Mouse (Mus musculus) CH12F3 (cell line): ENCODE results near the gene Fam71f2.

Experiments used
- in situ Hi-C: fragments of 300-500 bp; cut with MboI; formaldehyde crosslinking; loops from 2 replicates; pipeline ENCODE4 v1.14.3; 2020; ENCODE audit warnings: low sequenced_read_pairs

The Fam71f2 gene

DNA sequence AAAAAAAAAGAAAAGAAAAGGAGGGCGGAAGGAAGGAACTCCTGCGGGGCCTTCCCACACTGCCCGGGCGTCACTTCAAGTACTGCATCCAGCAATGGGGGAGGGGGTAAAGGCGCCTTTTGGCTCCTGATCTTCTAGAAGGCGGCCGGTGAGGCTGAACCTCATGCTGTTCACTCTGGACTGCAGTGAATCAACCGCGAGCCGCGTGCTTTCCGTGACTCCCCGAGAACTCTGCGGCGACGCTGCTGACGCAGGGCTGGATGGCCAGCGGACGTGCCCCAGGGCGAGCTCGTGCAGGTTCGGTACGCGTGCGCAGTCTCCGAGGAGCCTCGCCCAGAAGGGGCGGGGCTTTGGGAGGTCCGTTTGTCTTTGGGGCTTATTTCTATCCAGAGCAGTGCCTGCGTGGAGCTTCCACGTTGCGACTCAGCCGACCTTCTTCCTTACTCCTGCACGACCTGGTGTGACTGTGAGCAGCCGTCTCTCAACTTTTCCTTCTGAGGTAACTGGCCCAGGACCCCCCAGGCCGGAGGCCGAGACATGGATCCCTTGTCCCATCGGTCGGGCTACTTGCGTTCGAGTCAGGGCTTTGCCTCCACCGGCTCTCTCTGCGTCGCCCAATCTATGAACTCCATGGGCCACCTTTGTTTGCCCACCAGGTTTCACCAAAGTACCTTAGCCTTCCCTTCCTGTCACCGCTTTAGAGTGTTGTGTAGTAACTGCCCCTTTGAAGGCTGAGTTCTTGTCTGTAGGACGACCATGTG lies 6.9 kb upstream of the Fam71f2 start, which contains the start of gene Hilpda:
Hilpda (plus strand) TSS at position 177 of the 761 bp plus-strand sequence.
- in situ Hi-C loops, result loop anchor here (10.0 kb wide), 2 partner anchors 68 to 108 kb away; partner anchors contain the start of gene Rbm28

DNA sequence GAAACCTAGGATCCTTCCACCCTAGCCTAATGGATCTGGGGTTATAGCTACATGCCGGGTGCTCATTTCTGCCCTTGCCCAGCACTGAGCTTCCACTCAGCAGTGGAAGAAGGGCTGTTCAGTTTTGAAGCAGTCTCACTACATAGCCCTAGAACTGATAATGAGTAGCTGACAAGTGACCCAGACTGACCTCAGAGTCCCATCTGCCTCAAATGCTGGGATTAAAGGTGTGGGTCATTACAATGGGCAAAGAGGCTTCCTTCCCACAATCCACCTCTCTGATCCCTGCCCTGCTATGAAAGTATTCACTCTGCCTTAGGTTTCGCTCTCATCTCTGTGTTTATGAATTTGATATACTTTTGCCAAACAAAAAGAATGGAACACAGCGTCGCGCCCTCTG lies 2.6 kb upstream of the Fam71f2 start:
- in situ Hi-C loops, result loop anchor here (10.0 kb wide), 2 partner anchors 72 to 112 kb away; partner anchors contain the start of gene Rbm28

DNA sequence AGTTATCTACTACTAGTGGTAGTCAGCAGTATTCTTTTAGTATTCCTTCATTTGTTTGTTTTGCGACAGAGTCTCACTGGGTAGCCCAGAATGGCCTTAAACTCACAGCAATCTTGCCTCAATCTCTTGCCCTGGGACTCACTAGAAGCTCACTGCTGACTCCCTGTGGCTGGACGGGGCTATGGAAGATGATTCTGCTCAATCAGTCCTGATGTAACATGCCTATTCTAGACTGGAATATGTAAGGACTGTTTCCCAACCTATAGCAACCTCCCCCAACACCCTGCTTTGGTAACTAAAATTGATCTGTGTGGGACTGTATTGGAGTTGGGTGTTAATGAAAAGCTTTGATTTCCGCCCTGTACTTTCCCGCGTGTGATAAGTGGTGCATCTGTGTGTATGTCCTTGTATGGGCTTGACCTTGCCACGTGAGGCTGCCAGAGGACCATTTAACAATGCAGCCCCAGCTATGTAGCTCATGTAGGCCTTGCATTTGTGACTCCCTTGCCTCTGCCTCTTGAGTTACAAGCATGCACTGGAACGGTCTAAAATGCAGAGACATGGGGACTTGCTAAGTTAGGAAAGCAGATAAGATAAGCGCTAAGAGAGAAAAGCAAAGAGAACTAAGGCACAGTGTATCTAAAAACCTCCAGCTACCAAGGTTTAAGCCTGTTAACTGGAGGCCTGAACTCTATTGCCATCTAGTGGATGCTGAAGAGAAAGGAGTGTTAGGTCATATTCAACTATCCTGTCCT lies 703 bp upstream of the Fam71f2 start:
- in situ Hi-C loops, result loop anchor here (10.0 kb wide), 2 partner anchors 74 to 114 kb away; partner anchors contain the start of gene Rbm28

DNA sequence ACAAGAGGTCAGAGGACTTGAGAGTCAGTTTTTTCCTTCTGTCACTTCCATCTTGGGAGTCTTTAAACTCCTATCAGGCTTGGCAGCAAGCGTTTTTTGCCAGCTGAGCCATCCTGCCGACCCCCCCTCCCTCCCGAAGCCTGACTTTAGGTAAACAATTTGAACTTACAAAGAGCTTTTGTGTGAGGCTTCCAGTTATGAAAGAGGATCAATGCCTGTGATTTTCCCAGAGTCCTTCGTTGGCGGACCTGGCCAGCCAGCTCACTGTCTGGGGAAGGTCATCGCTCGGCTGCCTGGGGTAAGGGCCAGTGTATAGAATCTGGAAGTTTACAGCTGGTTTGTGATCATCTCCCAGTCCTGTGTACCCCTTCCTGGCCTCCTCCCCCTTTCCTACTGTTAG lies 1.3 kb downstream of the Fam71f2 start:
- in situ Hi-C loops, result no loop called here

DNA sequence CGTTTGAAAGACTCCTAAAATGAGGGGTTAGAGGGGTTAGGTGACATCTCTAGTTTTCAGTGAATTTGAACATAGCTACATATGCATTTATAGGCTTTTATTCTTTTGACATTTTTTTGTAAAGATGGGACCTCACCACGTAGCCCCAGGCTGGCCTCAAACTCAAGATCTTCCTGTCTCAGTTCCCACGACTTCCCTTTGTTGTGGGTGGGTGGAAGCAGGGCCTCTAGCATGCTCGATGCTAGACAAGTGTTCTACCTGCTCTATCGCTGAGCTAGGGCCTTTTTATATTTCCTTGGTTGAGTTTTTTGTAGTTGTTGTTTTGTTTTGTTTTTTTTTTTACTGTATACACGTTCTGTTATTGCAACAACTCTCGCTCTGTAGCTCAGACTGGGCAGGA lies 7.5 kb downstream of the Fam71f2 start:
- in situ Hi-C loops, result no loop called here

DNA sequence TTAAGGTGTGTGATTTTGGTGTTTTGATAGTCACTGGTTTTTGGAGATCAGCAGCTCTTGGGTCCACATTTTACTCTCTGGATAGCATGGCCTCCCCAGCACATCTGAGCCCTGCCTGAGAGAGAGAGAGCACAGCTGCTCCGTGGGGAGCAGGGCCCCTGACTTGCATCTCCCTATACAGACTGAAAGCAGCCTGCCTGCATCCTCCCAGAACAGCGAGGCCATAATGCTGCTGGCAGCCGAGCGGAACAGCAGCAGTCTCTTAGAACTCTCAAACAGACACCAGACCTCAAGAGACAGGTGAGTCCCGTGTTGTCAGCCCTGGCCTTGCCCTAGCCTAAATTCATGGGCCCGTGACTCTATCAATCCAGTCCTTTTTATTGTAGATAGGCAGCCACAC lies 8.1 kb downstream of the Fam71f2 start:
- in situ Hi-C loops, result no loop called here

DNA sequence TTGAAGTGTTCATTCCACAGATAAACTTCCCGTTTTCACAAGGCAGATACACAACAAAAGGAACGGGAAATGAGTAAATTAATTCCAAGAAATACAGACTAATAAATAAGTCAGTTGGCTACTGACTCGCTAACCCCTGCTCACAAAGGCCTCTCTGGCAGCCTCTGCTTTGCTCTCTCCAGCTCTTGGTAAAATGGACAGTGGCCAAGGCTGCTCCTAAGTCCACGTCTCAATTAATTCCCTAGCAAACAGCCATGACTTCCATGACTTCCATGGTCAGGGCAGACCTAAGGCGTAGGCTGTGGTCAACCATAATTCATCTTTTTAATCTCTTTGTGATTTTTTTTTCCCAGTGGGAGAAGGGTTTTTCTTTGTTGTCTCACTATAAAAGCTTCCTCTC lies 8.6 kb downstream of the Fam71f2 start:
- in situ Hi-C loops, result no loop called here

DNA sequence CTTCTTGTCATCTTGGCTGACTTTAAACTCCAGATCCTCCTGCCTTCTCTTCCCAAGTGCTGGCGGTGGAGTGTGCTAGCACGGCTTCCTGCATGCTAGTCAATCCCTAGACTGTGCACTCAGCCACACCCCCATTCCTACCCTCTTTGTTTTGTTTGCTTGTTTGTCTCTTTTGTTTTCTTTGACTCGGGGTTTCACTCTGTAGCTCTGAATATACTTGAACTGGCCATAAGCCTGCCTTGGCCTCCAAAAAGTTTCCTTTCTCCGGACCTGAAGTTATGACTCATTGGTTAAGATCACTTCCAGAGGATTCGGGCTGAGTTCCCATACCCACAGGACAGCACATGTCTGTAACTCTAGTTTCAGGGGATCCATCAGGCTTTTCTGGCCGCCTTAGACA lies 9.3 kb downstream of the Fam71f2 start:
- in situ Hi-C loops, result no loop called here

DNA sequence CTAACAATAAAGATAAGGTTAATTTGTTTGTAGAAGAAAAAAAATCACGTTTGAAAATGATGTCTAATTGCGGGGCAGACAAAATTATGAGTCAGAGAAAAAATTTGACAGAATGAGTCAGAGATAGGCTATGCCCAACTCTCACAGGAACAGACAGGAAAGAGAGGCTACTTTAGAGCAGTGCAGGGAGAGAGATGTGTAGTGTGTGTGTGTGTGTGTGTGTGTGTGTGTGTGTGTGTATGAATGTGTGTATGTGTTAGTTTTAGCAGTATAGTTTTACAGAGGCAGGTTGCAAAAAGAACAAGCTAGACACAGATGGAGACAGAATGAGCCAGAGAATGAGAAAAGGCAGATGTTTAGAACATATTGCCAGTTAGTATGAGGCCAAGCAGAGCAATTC lies 19.7 kb downstream of the Fam71f2 start:
- in situ Hi-C loops, result no loop called here

DNA sequence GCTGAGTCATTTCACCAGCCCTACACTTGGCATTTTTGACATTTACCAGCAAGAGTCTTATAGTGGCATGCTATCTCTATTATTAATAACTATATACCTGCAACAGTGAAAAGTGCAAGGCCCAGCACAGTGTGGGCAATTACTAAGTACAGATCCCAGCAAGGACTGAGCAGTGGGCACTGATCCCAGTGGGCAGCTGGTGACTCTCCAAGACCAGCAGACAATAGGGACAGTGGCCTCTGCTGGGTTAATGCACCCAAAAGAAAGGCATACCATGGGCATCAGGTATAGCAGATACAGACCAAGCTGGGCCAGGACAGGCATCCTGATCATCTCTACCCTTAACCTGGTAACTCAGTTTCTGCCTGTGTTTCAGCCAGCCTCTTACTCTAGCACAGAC lies 23.9 kb downstream of the Fam71f2 start:
- in situ Hi-C loops, result no loop called here

DNA sequence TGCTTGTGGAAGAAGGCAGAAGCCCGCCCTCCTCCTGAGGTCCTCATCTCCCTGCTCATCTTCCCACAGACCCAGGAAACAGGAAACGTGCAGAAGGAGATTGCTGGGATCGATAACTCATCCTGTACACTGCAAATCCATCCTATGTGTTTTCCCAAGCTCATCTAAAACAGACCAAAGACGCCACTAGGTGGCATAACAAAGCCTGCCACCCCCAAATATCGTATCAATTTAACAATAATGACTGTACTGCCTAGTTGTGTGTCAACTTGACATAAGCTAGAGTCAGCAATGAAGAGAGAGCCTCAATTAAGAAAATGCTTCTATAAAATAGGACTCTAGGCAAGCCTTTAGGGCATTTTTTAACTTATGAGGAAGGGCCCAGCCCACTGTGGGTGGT lies 24.3 kb downstream of the Fam71f2 start:
- in situ Hi-C loops, result no loop called here

DNA sequence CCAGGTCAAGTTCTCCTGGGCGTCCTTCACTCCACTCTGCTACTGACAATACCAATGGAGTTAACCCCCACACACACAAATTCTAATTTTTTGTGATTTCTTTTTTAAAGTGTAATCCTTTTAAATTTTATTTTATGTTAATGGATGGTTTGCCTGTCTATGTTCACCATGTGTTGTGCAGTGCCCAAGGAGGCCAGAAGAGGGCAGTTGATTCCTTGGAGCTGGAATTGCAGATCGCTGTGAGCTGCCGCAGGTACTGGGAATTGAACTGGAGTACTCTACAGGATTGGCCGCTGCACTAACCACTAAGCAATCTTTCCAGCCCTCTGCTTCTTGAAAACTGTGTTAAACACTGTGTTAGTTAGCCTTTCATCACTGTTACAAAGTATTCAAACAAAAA lies 26.1 kb downstream of the Fam71f2 start:
- in situ Hi-C loops, result no loop called here

DNA sequence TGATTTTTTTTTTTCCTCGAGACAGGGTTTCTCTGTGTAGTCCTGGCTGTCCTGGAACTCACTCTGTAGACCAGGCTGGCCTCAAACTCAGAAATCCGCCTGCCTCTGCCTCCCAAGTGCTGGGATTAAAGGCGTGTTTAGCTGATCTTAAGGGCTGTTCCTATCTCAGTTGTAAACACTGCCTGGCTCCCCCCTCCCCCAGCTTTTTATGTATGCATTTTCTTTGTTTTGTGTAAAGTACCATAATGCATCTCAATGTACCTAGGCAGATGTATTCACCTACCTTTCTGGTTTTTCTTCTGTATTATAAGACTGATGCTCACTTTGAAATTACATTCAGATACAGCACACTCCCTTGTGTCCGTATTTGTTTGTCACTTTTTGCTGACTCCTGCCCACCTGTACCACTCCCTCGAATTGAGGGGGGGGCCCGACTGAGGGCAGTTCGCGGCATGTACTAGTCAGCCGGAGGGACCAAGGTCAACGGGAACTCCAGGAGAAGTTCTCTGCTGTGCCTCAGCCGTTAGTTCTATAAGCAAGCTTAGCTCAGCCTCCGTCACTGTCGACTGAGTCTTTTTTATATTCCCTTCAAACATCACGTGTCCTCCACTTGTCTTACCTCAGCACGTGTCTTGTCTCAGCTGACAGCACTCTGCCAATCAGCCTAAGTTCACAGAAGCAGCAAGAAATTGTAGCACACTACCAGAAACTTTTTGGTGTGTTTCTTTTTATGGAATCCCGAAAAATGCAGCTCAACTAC lies 29.6 kb downstream of the Fam71f2 start:
- in situ Hi-C loops, result no loop called here

DNA sequence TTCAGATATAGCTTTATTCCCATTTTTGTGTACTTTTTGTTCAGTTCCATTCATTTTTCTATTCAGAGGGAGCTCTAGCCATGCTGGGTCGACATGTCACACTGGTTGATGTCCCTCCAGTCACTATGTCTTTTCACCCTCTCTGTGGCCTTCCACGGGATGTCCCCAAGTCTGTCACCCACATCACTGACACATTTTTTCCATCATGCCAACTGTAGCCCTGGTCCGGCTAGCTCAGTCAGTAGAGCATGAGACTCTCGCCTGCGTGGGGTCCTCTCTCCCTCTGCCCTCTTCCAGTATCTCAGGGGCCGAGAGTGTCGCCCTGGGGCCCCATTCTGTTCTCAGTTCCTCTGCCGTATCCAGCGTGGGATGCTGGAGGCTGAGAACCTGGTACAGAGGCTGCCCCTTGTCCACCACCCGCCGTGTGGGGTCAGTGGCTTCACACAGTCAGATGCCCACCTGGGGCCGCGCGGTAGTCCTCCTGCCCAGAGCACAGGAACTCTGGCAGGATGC lies 34.4 kb downstream of the Fam71f2 start:
- in situ Hi-C loops, result no loop called here

DNA sequence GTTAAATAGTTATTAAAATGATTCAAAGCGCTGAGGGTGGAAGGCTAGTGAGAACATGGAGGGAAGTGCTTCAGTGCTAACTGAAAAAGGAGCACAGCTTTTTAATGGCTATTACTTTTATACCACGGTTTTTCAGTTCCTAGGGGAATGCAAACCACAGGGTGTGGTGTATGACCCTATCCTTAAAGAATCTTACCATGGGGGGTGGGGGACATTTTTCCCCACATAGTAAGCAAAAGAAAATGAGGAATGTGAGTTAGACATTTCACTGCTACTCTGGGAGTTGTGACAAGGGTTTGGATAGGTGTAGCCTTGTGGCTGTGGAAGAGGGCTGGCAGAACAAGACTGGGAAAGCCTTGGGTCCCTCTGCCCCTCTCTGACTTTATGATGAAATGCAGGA lies 37.9 kb downstream of the Fam71f2 start:
- in situ Hi-C loops, result no loop called here

DNA sequence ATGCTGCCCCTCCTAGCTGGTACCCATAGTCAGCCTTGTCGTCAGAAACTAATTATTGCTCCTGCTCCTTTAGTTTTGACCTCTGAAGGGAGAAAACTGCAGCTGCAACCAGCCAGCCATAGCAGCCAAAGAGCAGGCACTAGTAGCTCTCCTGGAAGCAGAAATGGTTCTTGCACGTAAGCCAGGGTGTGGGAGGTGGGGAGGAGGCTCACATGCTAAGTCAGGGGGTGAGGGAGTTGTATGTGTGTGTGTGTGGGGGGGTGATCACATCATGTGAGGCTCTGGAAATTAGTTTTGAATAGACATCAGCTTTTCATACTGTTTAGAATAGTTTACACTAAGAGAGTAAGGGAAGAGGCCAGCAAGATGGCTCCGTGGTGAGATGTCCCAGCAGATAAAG lies 38.5 kb downstream of the Fam71f2 start:
- in situ Hi-C loops, result no loop called here

DNA sequence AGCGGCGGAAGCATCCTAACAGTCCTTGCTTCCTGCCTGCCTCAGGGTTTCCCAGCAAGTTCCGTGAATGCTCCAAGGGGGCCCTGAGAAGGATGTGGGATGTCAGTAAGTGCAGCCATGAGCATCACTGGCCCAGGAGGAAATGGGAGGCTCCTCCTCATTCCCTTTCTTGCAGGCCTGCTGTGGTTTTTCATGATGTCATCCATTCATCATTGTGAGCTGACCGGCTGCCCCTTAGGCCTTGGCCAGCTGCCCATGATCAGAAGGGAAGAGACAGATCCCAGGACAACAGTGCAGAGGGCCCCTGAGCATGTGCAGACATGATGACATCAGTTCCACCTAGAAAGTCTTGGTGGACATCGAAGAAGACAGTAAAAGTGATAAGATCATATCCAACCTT lies 39.5 kb downstream of the Fam71f2 start, which contains the start of gene Fam71f1:
Fam71f1 (plus strand) TSS at position 262 of the 400 bp plus-strand sequence.
- in situ Hi-C loops, result no loop called here

DNA sequence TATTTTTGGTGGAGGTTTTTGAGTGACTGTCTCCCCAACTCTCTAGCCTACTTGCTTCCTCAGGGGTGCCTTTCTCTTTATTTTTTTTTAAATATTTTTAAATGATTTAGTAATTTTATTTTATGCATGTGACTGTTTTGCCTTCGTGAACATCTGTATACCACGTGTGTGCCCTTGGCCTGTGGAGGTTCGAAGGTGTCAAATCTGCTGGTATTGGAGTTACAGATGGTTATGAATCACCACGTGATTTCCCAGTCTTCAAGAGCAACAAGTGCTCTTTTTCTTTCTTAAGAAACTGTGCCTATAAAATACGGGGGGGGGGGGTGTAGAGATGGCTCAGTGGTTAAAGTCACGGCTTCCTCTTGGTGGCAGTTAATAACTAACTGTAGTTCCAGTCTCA lies 42.2 kb downstream of the Fam71f2 start:
- in situ Hi-C loops, result no loop called here

DNA sequence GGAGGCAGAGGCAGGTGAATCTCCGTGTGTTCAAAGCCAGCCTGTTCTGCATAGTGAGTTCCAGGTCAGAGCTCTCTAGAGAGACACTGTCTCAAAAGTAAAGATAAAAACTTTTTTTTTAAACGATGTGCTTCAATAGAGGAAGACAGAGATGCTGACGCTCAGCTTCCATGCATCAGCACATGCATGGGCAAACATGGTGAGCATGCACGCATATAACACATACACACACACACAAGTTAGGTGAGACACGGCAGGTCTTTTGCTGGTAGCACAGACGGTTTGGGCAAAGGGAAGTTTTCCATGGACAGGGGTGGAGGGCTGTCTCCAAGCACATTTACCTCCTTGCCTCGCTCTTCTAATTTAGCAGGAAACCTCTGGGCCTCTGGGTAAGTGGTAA lies 42.8 kb downstream of the Fam71f2 start:
- in situ Hi-C loops, result no loop called here

DNA sequence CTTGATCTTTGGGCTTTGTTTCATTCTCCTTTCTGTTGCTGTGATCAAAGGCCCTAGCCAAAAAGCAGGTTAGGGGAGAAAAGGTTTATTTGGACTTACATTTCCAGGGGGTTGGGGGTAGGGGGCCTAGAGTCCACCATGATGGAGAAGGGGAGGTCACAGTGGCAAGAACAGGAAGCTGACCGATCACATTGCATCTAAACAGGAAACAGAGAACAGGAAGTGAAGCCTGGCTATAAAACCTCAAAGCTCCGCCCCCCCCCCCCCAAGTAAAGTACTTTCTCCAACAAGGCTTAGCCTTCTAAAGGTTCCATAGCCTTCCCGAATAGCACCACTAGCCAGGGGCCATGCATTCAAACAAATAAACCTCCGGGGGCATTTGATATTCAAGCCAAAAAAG lies 43.3 kb downstream of the Fam71f2 start:
- in situ Hi-C loops, result no loop called here

DNA sequence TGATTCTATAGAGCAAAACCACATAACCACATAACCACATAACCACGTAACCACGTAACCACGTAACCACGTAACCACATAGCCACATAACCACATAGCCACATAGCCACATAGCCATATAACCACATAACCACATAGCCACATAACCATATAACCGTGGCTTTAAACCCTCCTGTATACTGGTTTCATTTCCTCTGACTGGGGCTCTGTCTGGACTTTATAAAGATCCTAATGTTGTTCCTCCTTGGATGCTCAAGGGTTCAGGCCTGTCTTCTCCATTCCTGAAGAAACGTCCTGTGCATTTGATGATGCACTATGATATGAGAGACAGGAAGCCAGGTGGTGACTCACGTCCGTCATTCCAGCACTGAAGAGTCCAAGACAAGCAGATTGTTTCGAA lies 47.6 kb downstream of the Fam71f2 start:
- in situ Hi-C loops, result no loop called here
